Mouse (Mus musculus) cerebellum, adult 2 months (tissue): Measurements from ENCODE around the gene Insl6. TPM values are rescaled to one million over a fixed set of nuclear protein-coding genes. Genes with fewer than 3 reads are reported as not detected.

Source experiments
- DNase-seq, 2 experiments: peaks; one replicate each; pipeline ENCODE4 v3.0.0; 2021
- H3K27ac ChIP-seq: fragments of 200-500 bp; 2 replicates; pipeline ENCODE4 v1.5.1; 2012; ENCODE audit warnings: low read length, control low read depth, inconsistent platforms; ENCODE audit not compliant: insufficient read depth
- H3K27me3 ChIP-seq: fragments of 200-500 bp; 2 replicates; pipeline ENCODE4 v1.6.1; 2012; ENCODE audit warnings: inconsistent platforms, mild to moderate bottlenecking, low read length, moderate library complexity; ENCODE audit not compliant: control insufficient read depth, insufficient read depth
- H3K4me1 ChIP-seq: fragments of 200-500 bp; 2 replicates; pipeline ENCODE4 v1.6.1; 2011; ENCODE audit warnings: low read length; ENCODE audit not compliant: control insufficient read depth, insufficient read depth
- H3K4me3 ChIP-seq: fragments of 200-500 bp; replicated peaks from 2 replicates; pipeline ENCODE3; 2011; ENCODE audit warnings: mild to moderate bottlenecking, low read depth, low read length, control low read depth; ENCODE audit not compliant: insufficient read depth
- CTCF ChIP-seq: fragments of 200-500 bp; IDR thresholded peaks from 2 replicates; pipeline ENCODE4 v1.5.1; 2011; ENCODE audit warnings: low read depth, mild to moderate bottlenecking, control low read depth, low read length, moderate library complexity, borderline replicate concordance; ENCODE audit not compliant: insufficient read depth
- POLR2A ChIP-seq: fragments of 200-500 bp; IDR thresholded peaks from 2 replicates; pipeline ENCODE4 v1.6.1; 2011; ENCODE audit warnings: low read length, control low read depth, borderline replicate concordance; ENCODE audit not compliant: insufficient read depth
- WGBS: fragments of 180-500 bp; shearing (Covaris S2); methylation state at CpG from one replicate; pipeline ENCODE4 v1.1.7; 2018; 5-methylcytosine and 5-hydroxymethylcytosine counted together
- polyA plus RNA-seq: library from polyadenylated mRNA; depleted of rRNA; stranded (reverse); fragments of >200 nt; gene quantifications from 2 replicates; pipeline ENCODE4 v1.2.3, GENCODE M21; 2012

Gene Insl6
- polyA plus RNA-seq, 1 experiment = 1.2 TPM

DNA sequence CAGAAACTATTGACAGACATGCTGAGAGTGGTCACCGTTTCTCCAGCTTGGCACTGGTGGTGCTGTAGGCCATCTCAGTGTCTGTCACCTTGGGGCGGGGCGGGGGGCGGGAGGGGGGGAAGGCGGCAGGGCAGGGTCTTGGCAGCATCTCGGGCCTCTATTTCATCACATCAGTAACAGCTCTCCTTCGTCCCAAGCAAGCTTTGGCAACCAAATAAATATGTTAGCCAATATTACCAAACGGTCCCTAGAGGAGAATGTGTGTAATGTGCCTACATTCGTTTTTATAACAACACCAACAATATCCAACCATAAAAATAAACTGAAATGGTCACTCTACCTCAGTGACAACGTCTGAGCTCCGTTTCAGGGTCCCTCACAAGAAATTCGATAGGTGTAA lies 45.0 kb upstream of the Insl6 start:
- Histone ChIP-seq H3K4me3 (no peak overlapping the region), H3K4me1 (no peaks in the 10 kb centered on the region), H3K27ac (no peak overlapping the region), H3K27me3 (no peaks in the 10 kb centered on the region)
- TF ChIP-seq CTCF = no peak
- no peak for TF ChIP-seq POLR2A
- WGBS = 56% methylated on average over 12 of the region's 12 CpGs
- DNase-seq = no peak

DNA sequence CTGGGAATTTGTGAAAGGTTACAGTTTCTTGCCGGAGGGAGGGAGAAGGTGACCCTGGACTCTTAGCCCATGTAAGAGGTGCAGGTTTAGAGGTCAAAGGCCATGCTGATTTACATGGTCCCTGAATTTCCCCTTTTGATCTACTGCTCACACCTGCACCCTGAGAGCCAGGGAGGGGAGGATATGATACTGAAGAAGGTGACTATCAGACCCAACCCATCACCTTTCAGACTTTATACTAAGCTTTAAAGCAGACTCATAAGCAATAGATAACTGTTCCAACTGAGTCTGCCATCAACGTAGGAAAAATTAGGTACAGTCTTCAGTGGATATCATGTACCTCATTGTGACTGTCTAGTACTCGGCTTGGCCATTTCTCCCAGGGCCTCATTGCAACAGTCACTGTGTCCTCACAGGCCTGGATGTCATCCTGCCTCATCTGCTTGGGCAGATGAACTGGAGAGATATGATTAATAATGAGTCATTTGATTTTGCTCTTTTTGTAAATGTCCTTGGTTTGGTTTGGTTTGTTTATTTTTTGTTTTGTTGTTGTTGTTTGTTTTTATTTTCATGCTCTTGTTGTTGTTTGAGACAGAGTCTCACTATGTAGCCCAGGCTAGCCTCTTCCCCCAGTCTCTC lies 43.6 kb upstream of the Insl6 start:
- DNase-seq = no peak
- H3K27ac ChIP-seq = no peak overlapping the region
- 87% methylated on average over 3 of the region's 3 CpGs for WGBS
- no peak overlapping the region for H3K4me3 ChIP-seq
- H3K4me1 ChIP-seq = no peaks in the 10 kb centered on the region
- no peak for TF ChIP-seq CTCF
- TF ChIP-seq POLR2A = no peak
- no peaks in the 10 kb centered on the region for H3K27me3 ChIP-seq

DNA sequence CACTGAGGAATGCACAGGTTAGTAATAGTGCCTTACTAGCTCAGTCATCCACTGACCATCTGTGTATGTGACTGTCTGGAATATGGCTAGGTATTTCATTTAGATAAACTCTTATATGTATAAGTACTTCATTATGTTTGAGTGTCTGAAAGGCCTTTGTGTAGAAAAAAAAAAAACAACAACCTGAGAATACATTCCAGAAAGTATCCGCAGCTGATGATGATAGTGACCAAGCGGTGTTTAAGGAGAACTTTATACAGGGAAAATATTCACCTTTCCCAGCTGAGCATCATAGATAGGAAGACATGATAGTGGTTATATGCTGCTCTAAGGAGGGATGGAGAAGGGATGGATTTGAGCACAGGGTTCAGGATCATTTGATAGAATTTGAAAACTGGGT lies 42.9 kb upstream of the Insl6 start:
- TF ChIP-seq POLR2A (no peak), CTCF (no peak)
- no peak for DNase-seq
- 97% methylated on average over 2 of the region's 2 CpGs for WGBS
- Histone ChIP-seq H3K4me3 (no peak overlapping the region), H3K4me1 (no peaks in the 10 kb centered on the region), H3K27me3 (no peaks in the 10 kb centered on the region), H3K27ac (no peak overlapping the region)

DNA sequence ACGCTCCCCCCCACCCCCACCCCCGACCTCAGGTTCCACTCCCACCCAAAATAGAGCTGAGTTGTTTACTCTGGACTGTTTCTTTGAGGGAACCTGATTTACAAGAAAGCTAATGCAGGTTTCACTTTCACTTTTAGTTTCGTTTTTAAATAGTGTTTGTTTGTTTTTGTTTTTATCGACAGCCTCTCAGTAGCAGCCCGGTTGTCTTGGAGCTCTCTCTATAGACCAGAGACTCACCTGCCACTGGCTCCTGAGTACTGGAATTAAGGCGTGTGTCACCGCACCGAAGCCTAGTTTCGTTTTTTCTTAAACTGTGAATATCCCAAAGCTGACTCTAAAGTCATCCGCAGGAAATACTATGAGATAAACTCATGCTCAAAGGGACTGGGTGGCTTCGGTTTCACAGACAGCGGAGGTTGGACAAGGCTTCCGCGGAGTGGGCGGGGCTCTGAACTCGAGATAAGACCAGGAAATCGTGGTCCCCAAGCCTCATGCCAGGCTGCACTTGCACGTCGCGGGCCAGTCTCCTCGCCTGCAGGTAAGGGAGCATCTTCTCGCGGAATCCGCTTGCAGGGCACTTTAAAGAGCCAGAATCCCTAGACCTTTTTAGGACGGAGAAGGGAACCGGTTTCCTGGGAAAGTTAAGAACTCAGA lies 41.9 kb upstream of the Insl6 start, which contains the start of the genes Plgrkt and Cd274:
Plgrkt (minus strand) TSS at position 422 of the 654 bp plus-strand sequence.
Cd274 (plus strand) TSS at position 487 of the 654 bp plus-strand sequence.
- TF ChIP-seq POLR2A (no peak), CTCF (no peak)
- peak; percentile 54 to 55 for DNase-seq
- Histone ChIP-seq H3K4me1 (no peaks in the 10 kb centered on the region), H3K27ac (no peak within 1 kb of the TSS), H3K4me3 (peak within 1 kb of the TSS; percentile 36), H3K27me3 (no peaks in the 10 kb centered on the region)
- 3% methylated on average over 26 of the region's 26 CpGs for WGBS

DNA sequence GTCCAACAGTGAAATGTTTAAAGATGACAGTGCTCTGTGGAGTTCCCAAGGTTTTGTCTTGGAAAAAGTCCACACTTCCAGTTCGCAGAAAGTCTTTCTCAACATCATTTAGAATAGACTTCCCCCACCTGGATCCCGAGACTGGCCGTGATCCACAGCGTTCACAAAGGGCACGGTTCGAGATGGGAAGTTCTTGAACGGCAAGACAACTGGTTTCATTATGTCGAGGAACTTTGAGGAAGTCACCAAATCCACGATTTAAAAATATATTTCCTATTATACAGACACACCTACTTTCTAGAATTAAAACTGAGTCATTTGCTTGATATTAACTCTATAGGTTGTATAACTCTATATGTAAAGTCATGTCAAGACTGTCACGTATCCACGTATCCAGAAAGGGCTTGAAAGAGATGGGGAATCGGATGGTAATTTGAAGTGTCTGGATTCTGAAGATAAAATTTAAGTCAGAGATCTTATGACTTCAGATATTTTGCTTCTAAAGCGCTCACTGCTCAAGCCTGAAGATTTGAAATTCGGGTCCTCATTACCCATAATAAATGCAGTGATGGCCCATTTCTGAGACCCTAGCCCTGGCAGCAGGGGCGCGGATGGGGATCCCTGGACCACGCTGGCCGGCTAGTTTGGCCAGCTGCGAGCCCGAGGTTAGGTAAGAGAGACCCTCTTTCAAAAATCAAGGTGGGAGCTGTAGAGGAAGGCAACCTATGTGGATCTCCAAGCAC lies 41.2 kb upstream of the Insl6 start:
- no peak overlapping the region for H3K27ac ChIP-seq
- no peak for DNase-seq

DNA sequence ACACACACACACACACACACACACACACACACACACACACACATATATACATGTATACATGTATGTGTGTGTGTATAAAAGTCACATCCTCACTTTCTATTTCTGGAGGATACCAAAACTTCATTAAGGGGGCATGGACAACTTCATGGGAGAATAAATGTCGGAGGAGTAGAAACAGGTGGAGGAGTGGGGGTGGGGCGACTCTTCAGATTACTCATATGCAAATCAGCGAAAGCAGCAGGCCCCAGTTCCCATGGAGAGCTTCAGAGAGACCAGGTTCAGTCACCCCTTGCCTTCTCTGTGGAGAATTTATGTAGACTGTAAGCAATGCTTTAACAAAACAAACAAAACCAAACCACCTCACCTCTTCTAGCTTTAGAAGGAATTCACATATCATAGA lies 39.9 kb upstream of the Insl6 start:
- no peak overlapping the region for H3K27ac ChIP-seq
- no peak overlapping the region for H3K4me3 ChIP-seq
- TF ChIP-seq POLR2A (no peak), CTCF (no peak)
- H3K27me3 ChIP-seq = no peaks in the 10 kb centered on the region
- no peaks in the 10 kb centered on the region; the same call in 1 of the 2 replicates for H3K4me1 ChIP-seq
- DNase-seq = no peak
- 39% methylated on average over 3 of the region's 3 CpGs for WGBS

More for the DNA sequence above, 41.2 kb upstream of the Insl6 start:
- Histone ChIP-seq H3K4me1 (no peaks in the 10 kb centered on the region), H3K27me3 (no peaks in the 10 kb centered on the region), H3K4me3 (peak overlapping the region; percentile 18)
- TF ChIP-seq CTCF = no peak
- no peak for TF ChIP-seq POLR2A
- WGBS = 61% methylated on average over 20 of the region's 20 CpGs

DNA sequence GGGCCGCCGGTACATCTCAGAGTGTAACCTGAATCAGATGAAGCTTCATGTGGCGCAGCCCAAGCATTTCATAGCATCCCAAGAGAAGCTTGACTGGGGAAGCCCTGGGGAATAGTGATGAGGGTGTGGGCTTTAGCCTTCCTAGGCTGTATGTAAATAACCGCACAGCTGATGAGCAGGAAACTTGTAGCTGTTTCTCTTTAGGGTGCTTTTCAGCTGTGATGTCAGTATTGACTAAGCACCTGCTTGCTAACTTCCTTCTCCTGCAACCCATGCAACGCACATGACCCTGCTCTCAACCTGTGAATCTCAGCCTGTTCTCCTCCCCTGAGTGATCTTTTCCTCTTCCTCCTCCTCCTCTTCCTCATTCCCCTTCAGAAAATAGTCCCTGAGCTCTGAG lies 38.9 kb upstream of the Insl6 start:
- 87% methylated on average over 5 of the region's 5 CpGs for WGBS
- Histone ChIP-seq H3K4me3 (no peak overlapping the region), H3K27me3 (no peaks in the 10 kb centered on the region), H3K27ac (no peak overlapping the region), H3K4me1 (no peaks in the 10 kb centered on the region; the same call in 1 of the 2 replicates)
- TF ChIP-seq CTCF (no peak), POLR2A (no peak)
- DNase-seq = no peak
